Mouse (Mus musculus): Measurements from ENCODE around the gene Mmp28. TPM values are rescaled to one million over a fixed set of nuclear protein-coding genes. Genes with fewer than 3 reads are reported as not detected.

The Mmp28 gene
- 0.75 and 2.3 TPM in 2 replicates for polyA plus RNA-seq (2016; fragmentation: Nextera tagmentation; extraction: Ambion mirVana)

DNA sequence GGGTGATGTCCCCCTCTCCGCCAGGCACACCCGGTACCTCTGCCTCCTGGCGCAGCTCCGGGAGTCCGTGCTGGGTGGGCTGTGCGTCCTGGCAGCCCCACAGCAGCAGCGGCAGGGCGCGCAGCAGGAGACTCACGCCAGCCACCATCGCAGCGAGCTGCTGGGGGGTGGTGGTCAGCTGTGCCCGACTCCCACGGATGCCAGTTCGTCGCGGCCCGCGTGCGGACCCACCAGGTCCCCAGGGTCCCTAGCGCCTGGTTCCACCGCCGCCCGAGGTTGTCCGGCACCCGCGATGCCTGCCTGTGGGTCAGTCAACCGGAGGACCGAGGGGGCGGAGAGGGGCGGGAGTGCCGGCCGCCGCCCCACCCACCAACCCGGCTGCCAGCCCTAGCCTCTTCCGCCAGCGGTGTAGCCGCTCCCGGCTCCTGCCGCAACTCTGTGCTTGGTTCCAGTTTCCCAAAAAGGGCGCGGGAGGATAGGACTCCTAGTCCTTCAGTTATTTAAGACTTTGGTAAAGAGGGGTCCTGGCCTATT is at the start of gene Mmp28:
Gene Mmp28 (minus strand): TSS at position 361 of the 534 bp plus-strand sequence.
- Histone ChIP-seq H3K27ac (peak within 1 kb of the TSS; percentile 68), H3K27me3 (ENCODE audit: low read depth, poor library complexity, severe bottlenecking) (peaks cover 71% of the 10 kb centered on the region), H3K4me1 (peaks cover 37% of the 10 kb centered on the region), H3K36me3 (no peaks in the 10 kb centered on the region), H3K9me3 (replicated peaks) (no peaks in the 10 kb centered on the region), H3K4me3 (peak within 1 kb of the TSS; percentile 77)
- under 1% methylated on average over 42 of the region's 42 CpGs for WGBS
- peak; percentile 62 for DNase-seq (ENCODE audit: low spot score)

DNA sequence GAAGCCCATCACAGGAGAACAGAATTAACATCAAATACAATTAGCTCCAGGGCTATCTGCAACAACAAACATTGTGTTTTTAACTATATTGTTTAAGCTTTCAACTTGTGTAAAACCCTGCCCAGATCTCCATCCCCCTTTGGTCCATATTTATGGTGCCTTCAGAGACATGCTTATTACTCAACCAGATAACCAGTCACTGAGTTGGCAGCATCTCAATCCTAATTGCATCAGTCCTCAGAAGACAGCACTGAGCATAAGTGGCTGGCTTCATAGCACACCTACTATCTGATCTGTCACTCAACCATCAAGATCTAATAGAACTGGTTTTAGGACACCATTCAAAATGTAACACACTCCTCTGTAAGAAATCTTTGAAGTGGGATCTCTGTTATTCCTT is 46.6 kb upstream of the Mmp28 start:
- Histone ChIP-seq H3K27me3 (ENCODE audit: low read depth, poor library complexity, severe bottlenecking) (no peaks in the 10 kb centered on the region), H3K27ac (no peak overlapping the region), H3K4me3 (no peak overlapping the region), H3K4me1 (no peaks in the 10 kb centered on the region), H3K36me3 (peaks cover 50% of the 10 kb centered on the region), H3K9me3 (replicated peaks) (no peaks in the 10 kb centered on the region)
- no peak for DNase-seq (ENCODE audit: low spot score)

DNA sequence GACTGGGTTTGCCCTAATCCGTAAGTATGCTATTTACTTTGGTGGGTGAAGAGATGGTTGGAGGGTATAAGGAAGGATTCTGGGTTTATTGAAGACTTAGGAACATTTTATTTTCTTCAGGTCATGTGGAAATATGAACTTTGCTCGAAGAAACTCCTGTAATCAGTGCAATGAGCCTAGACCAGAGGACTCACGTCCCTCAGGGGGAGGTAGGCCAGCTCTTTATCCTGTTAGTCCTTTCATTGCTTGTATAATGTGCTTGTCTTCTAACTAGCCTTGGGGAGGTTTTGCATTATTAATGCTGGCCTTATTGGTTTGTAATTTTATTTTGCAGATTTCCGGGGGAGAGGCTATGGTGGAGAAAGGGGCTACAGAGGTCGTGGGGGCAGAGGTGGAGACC is 41.4 kb upstream of the Mmp28 start:
- 95% methylated on average over 5 of the region's 5 CpGs for WGBS
- Histone ChIP-seq H3K27me3 (ENCODE audit: low read depth, poor library complexity, severe bottlenecking) (no peaks in the 10 kb centered on the region), H3K4me3 (no peak overlapping the region), H3K27ac (no peak overlapping the region), H3K36me3 (peaks cover 95% of the 10 kb centered on the region), H3K9me3 (replicated peaks) (no peaks in the 10 kb centered on the region), H3K4me1 (no peaks in the 10 kb centered on the region)
- no peak for DNase-seq (ENCODE audit: low spot score)

GRCm38 (mm10) chr11:83495571-83495970 is 32.7 kb upstream of the Mmp28 start:
- H3K4me3 ChIP-seq = no peak overlapping the region
- no peaks in the 10 kb centered on the region for H3K4me1 ChIP-seq
- 92% methylated on average over 2 of the region's 2 CpGs for WGBS
- DNase-seq (ENCODE audit: low spot score) = no peak
- H3K36me3 ChIP-seq = peaks cover 92% of the 10 kb centered on the region
- no peak overlapping the region for H3K27ac ChIP-seq
- no peaks in the 10 kb centered on the region for H3K9me3 ChIP-seq (replicated peaks)
- no peaks in the 10 kb centered on the region for H3K27me3 ChIP-seq (ENCODE audit: low read depth, poor library complexity, severe bottlenecking)

DNA sequence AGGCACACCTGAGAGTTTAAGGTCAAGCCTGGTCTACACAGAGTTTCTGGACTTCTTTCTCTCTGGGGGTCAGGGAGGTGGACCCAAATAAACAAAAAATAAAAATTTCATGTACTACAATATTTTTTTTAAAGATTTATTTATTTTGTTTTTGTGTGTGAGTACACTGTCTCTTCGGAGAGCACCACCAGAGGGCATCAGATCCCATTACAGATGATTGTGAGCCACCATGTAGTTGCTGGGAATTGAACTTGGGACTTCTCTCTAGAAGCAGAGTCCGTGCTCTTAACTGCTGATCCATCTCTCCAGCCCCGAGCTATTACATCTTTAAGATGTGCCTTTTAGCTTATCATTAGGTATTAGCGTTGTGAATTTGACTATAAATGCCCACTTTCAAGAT is 28.6 kb upstream of the Mmp28 start:
- Histone ChIP-seq H3K9me3 (replicated peaks) (no peaks in the 10 kb centered on the region), H3K36me3 (peaks cover 97% of the 10 kb centered on the region), H3K4me1 (no peaks in the 10 kb centered on the region), H3K27ac (no peak overlapping the region), H3K27me3 (ENCODE audit: low read depth, poor library complexity, severe bottlenecking) (no peaks in the 10 kb centered on the region), H3K4me3 (no peak overlapping the region)
- WGBS = 92% methylated on average over 4 of the region's 4 CpGs
- DNase-seq (ENCODE audit: low spot score) = no peak

DNA sequence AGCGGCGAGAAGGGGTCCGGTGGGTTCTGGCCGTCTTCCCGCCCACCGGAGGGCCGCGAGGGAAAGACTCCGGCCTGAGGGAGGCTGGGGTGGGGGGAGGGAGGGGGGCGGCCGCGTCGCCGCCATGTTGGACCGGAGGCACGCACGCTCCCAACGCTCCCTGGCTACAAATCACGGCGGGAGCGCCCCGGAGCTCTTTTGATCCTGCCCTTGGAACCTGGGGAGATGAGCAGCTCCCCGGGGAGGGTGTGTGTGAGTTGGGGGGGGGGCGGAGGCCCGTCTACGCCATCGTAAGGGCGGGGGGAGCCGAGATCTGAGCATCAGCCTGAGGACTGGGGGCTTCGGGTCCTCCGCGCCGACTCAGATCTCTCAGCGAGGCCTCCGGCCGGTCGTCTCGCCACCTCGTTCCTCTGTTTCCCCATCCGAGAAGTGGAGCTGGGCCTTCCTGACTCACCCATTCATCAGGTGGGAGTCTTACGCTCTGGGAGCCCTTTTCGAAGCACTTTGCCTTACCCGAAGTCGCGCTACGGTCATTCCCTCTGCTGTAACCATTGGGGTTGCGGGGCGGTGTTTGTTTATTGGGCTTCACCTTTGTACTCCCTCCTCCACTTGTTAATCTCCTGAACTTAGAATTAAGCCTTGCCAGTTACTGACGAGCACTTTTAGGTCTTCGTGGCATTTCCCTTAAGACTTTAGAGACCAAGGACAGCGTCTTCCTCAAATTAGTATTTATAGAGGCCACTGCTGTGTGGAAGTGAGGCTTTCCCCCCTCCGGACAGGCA is 10.6 kb upstream of the Mmp28 start:
- DNase-seq (ENCODE audit: low spot score) = no peak
- 0 out of 2 replicates have a peak, but pooled peaks cover 8% of the 10 kb centered on the region for H3K27me3 ChIP-seq (ENCODE audit: low read depth, poor library complexity, severe bottlenecking)
- 1% methylated on average over 51 of the region's 52 CpGs for WGBS
- peak overlapping the region; percentile 99 for H3K27ac ChIP-seq
- H3K36me3 ChIP-seq = peaks cover 27% of the 10 kb centered on the region
- H3K4me1 ChIP-seq = peaks cover 20% of the 10 kb centered on the region
- no peaks in the 10 kb centered on the region for H3K9me3 ChIP-seq (replicated peaks)
- peak overlapping the region; percentile 86 for H3K4me3 ChIP-seq

DNA sequence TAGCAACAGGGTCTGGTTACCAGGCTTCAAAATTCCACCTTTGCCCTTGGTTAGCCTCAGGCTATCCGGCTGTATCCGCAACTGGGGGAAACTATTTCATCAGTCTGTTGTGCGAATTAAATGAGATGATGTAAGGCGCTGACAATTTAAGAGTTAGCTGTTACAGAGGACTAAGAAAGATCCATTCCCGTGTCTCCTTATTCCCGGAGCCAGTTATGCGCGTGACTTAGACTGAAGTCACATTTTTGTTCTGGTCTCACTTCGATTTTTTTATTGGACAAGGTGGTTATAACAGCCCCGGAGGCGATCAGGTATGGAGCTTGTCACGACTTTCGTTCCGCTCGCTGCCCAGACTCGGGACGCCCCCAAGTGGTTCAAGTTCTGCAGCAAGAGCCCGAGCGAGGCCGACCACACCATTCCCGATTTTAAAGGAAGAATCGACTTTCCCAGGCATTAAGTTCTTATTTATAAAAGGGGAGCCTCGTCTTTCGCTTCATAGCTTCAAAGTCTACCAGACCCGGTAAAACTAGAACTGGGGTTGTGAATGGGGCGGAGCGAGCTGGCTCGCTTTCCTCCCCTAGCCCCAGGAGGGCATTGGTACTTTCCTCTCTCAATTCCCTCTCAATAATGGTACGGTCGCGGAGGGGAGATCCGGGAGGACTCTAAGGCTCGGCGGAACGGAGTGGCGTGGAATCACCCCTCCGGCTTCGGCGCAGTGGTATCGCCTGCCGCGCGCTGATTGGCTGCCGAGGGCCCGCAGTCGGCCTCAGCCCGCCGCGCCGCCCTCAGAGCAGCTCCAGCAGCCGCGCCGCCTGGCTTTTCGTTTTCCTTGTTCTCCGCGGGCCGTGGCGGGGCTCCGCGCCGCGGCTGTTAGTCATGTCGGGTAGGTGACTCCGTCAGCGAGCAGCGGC is 9.7 kb upstream of the Mmp28 start, which contains the start of gene Taf15:
Gene Taf15 (plus strand): TSS at position 763 of the 911 bp plus-strand sequence.
- under 1% methylated on average over 66 of the region's 66 CpGs for WGBS
- peak within 1 kb of the TSS; percentile 86 for H3K4me3 ChIP-seq
- H3K9me3 ChIP-seq (replicated peaks) = no peaks in the 10 kb centered on the region
- DNase-seq (ENCODE audit: low spot score) = peak; percentile 98
- peaks cover 20% of the 10 kb centered on the region for H3K4me1 ChIP-seq
- 0 out of 2 replicates have a peak, but pooled peaks cover 8% of the 10 kb centered on the region for H3K27me3 ChIP-seq (ENCODE audit: low read depth, poor library complexity, severe bottlenecking)
- peaks cover 19% of the 10 kb centered on the region for H3K36me3 ChIP-seq
- H3K27ac ChIP-seq = peak within 1 kb of the TSS; percentile 99

- peak overlapping the region; percentile 86; the same call in 1 of the 2 replicates for H3K4me3 ChIP-seq
- no peak overlapping the region for H3K27ac ChIP-seq
- H3K36me3 ChIP-seq = peaks cover 11% of the 10 kb centered on the region
- 80% methylated on average over 2 of the region's 2 CpGs for WGBS
- H3K27me3 ChIP-seq (ENCODE audit: low read depth, poor library complexity, severe bottlenecking) = peaks cover 8% of the 10 kb centered on the region; the same call in 1 of the 2 replicates
- no peaks in the 10 kb centered on the region for H3K9me3 ChIP-seq (replicated peaks)
- no peak for DNase-seq (ENCODE audit: low spot score)
- peaks cover 26% of the 10 kb centered on the region for H3K4me1 ChIP-seq
Measured at GRCm38 (mm10) chr11:83471766-83472165, 8.9 kb upstream of the Mmp28 start.

- 92% methylated on average over 3 of the region's 3 CpGs for WGBS
- Histone ChIP-seq H3K4me3 (no peak overlapping the region), H3K27ac (no peak overlapping the region), H3K36me3 (no peaks in the 10 kb centered on the region), H3K27me3 (ENCODE audit: low read depth, poor library complexity, severe bottlenecking) (peaks cover 38% of the 10 kb centered on the region), H3K9me3 (replicated peaks) (no peaks in the 10 kb centered on the region), H3K4me1 (peaks cover 18% of the 10 kb centered on the region)
- DNase-seq (ENCODE audit: low spot score) = no peak
Measured at GRCm38 (mm10) chr11:83468765-83469164, 5.9 kb upstream of the Mmp28 start.

- peaks cover 30% of the 10 kb centered on the region for H3K4me1 ChIP-seq
- peaks cover 54% of the 10 kb centered on the region for H3K27me3 ChIP-seq (ENCODE audit: low read depth, poor library complexity, severe bottlenecking)
- DNase-seq (ENCODE audit: low spot score) = no peak
- H3K27ac ChIP-seq = no peak overlapping the region; the same call in 1 of the 2 replicates
- no peaks in the 10 kb centered on the region for H3K9me3 ChIP-seq (replicated peaks)
- WGBS = 71% methylated on average over 11 of the region's 11 CpGs
- no peaks in the 10 kb centered on the region for H3K36me3 ChIP-seq
- no peak overlapping the region for H3K4me3 ChIP-seq
Measured at GRCm38 (mm10) chr11:83467120-83467652, 4.3 kb upstream of the Mmp28 start.

DNA sequence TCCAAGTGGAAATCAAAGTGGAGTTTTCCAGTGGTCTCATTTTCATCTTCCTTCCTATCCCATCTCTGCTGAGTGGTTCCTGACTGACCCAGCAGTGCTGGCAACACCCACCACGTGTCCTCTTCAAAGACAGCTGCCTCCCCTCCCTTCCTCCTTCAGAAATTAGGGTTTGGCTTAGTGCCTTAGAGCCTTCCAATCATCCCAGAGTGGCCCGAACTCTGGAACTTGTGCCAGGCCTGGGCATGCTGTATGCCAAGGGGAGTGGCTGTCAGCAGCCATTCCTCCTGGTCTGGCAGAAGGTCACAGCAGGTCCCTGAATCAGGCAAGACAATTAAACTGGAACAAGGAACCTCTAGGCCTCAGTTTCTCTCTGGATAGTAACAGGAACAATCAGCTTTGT is 3.1 kb upstream of the Mmp28 start:
- H3K27me3 ChIP-seq (ENCODE audit: low read depth, poor library complexity, severe bottlenecking) = peaks cover 63% of the 10 kb centered on the region
- H3K4me3 ChIP-seq = no peak overlapping the region
- H3K27ac ChIP-seq = 0 out of 2 replicates have a peak overlapping the region, but pooled peaks have one; percentile 56
- 25% methylated on average over 2 of the region's 2 CpGs for WGBS
- H3K36me3 ChIP-seq = no peaks in the 10 kb centered on the region
- DNase-seq (ENCODE audit: low spot score) = no peak
- H3K4me1 ChIP-seq = peaks cover 25% of the 10 kb centered on the region
- H3K9me3 ChIP-seq (replicated peaks) = no peaks in the 10 kb centered on the region

- no peak for DNase-seq (ENCODE audit: low spot score)
- H3K4me1 ChIP-seq = peaks cover 41% of the 10 kb centered on the region
- no peaks in the 10 kb centered on the region for H3K9me3 ChIP-seq (replicated peaks)
- no peaks in the 10 kb centered on the region for H3K36me3 ChIP-seq
- WGBS = 68% methylated on average over 10 of the region's 10 CpGs
- H3K27ac ChIP-seq = no peak overlapping the region
- peaks cover 68% of the 10 kb centered on the region for H3K27me3 ChIP-seq (ENCODE audit: low read depth, poor library complexity, severe bottlenecking)
- H3K4me3 ChIP-seq = no peak overlapping the region
Measured at GRCm38 (mm10) chr11:83461462-83462027, 1.3 kb downstream of the Mmp28 start.
